Mouse (Mus musculus): ENCODE data around the gene Crtap.

- no peak for TF ChIP-seq POLR2A (IDR thresholded peaks at IDR 0.05; ENCODE audit: borderline replicate concordance, insufficient read depth, low read length)
- no peak for TF ChIP-seq CTCF (IDR thresholded peaks at IDR 0.05; ENCODE audit: borderline replicate concordance, insufficient read depth, low read depth, low read length)
These were observed 2.2 kb downstream of the Crtap start for GRCm38 (mm10) chr9:114388288-114388687.

Data from cerebellum, adult 2 months (tissue).